Mouse (Mus musculus): ENCODE results near the gene Disp2. TPM values are rescaled to one million over a fixed set of nuclear protein-coding genes. Genes with fewer than 3 reads are reported as not detected.

Disp2 gene
- polyA plus RNA-seq, 1 experiment: 0.06 TPM

- Histone ChIP-seq H3ac (ENCODE audit: control insufficient read depth, insufficient read length) (no peak overlapping the region), H3K27me3 (ENCODE audit: control insufficient read depth, insufficient read depth, insufficient read length) (no peaks in the 10 kb centered on the region), H3K4me2 (ENCODE audit: low read depth) (peak overlapping the region; percentile 99), H3K36me3 (ENCODE audit: control insufficient read depth, insufficient read depth) (no peaks in the 10 kb centered on the region), H3K4me3 (no peak overlapping the region), H3K79me2 (ENCODE audit: control insufficient read depth, insufficient read depth) (no peaks in the 10 kb centered on the region)
- TF ChIP-seq MAX (IDR thresholded peaks at IDR 0.05; ENCODE audit: low read depth): no peak
- TF ChIP-seq REST (IDR thresholded peaks at IDR 0.05; ENCODE audit: insufficient read depth, insufficient read length): no peak
- TF ChIP-seq POLR2AphosphoS2 (IDR thresholded peaks at IDR 0.05; ENCODE audit: insufficient read length, low read depth): peak; percentile 22
- no peak for TF ChIP-seq SRF (IDR thresholded peaks at IDR 0.05; ENCODE audit: control insufficient read depth, insufficient read length, low read depth)
- no peak for TF ChIP-seq CEBPB (IDR thresholded peaks at IDR 0.05; ENCODE audit: insufficient read depth, poor library complexity, severe bottlenecking)
- TF ChIP-seq MYOD1 (IDR thresholded peaks at IDR 0.05; ENCODE audit: control insufficient read depth in 1 of 3, insufficient read length in 2 of 3, low read depth in 2 of 3): peak in 1 of 3 experiments; percentile 11
Observed at GRCm38 (mm10) chr2:118763469-118763868, 16.1 kb upstream of the Disp2 start.

DNA sequence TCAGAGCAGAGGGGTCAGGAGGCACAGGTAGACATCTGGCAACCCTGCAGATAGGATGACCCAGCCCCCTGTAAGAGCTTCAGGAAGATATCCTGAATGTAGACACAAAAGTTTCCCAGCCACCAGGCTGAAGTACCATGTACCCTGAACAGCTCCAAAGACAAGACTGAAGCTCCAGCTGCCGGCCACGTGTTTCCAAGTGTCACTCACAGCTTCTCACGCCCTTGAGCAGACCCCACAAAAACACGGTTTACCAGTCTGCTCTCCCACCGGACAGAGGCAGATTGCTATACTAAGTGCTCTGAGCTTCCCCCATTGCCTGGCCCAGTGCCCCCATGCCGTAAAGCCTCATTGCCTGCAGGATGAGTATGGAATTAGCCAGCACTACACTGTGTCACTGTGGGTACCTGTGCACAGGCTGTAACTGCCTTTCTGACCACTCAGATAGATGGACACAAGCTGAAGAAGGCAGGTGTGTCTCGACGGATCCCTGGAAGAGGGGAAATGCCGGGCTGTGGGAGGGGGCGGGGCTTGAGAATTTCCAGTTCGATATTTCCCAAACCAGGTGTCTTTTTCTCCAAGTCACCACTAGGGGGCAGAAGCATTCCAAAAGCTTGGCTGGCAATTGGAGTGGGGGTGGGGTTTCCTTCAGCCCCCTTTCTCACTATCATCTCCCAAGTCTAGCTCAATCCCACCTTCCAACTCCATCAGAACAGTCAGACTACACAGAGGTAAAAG, 15.3 kb upstream of the Disp2 start:
- Histone ChIP-seq H3K4me2 (ENCODE audit: low read depth) (peak overlapping the region; percentile 99), H3K36me3 (ENCODE audit: control insufficient read depth, insufficient read depth) (no peaks in the 10 kb centered on the region), H3K4me3 (no peak overlapping the region), H3ac (ENCODE audit: control insufficient read depth, insufficient read length) (no peak overlapping the region), H3K79me2 (ENCODE audit: control insufficient read depth, insufficient read depth) (no peaks in the 10 kb centered on the region), H3K27me3 (ENCODE audit: control insufficient read depth, insufficient read depth, insufficient read length) (no peaks in the 10 kb centered on the region)
- TF ChIP-seq MYOD1 (IDR thresholded peaks at IDR 0.05; ENCODE audit: control insufficient read depth in 1 of 3, insufficient read length in 2 of 3, low read depth in 2 of 3): peak in 1 of 3 experiments; percentile 1
- no peak for TF ChIP-seq POLR2AphosphoS2 (IDR thresholded peaks at IDR 0.05; ENCODE audit: insufficient read length, low read depth)
- no peak for TF ChIP-seq SRF (IDR thresholded peaks at IDR 0.05; ENCODE audit: control insufficient read depth, insufficient read length, low read depth)
- no peak for TF ChIP-seq MYOG (IDR thresholded peaks at IDR 0.05; ENCODE audit: control insufficient read depth in 1 of 3, insufficient read depth in 1 of 3, insufficient read length in 2 of 3, low read depth in 2 of 3)
- TF ChIP-seq TCF3 (IDR thresholded peaks at IDR 0.05; ENCODE audit: insufficient read length, low read depth): no peak

DNA sequence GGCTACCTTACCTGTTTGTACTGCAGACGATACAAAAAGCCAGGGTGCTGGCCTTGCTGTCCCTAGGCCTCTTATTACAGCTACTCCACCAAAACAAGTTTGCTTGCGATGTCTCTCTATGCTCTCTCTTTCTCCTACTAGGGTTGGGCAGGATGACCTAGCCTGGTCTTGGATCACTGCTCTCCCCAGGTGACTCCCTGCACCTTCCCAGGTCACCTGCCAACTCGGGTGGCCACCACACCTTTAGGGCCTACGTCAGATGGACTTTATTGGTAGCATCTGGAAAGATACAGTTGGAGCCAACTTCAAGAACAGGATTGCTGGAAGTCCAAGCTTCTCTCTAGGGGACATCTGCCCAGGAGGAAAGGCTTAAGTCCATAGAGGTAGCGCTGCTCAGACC, 14.6 kb upstream of the Disp2 start:
- TF ChIP-seq POLR2A (IDR thresholded peaks at IDR 0.05; ENCODE audit: insufficient read length, low read depth): no peak
- TF ChIP-seq MYOG (IDR thresholded peaks at IDR 0.05; ENCODE audit: control insufficient read depth in 1 of 3, insufficient read depth in 1 of 3, insufficient read length in 2 of 3, low read depth in 2 of 3): no peak
- TF ChIP-seq USF1 (IDR thresholded peaks at IDR 0.05; ENCODE audit: low read depth): no peak
- TF ChIP-seq E2F4 (IDR thresholded peaks at IDR 0.05; ENCODE audit: insufficient read depth): no peak
- TF ChIP-seq MAX (IDR thresholded peaks at IDR 0.05; ENCODE audit: low read depth): no peak
- no peak for TF ChIP-seq CEBPB (IDR thresholded peaks at IDR 0.05; ENCODE audit: insufficient read depth, poor library complexity, severe bottlenecking)
- TF ChIP-seq TCF12 (IDR thresholded peaks at IDR 0.05; ENCODE audit: insufficient read depth, poor library complexity, severe bottlenecking): no peak
- TF ChIP-seq MYOD1 (IDR thresholded peaks at IDR 0.05; ENCODE audit: control insufficient read depth in 1 of 3, insufficient read length in 2 of 3, low read depth in 2 of 3): no peak
- no peak for TF ChIP-seq TCF3 (IDR thresholded peaks at IDR 0.05; ENCODE audit: insufficient read length, low read depth)
- no peak for TF ChIP-seq SRF (IDR thresholded peaks at IDR 0.05; ENCODE audit: control insufficient read depth, insufficient read length, low read depth)
- no peak for TF ChIP-seq POLR2AphosphoS2 (IDR thresholded peaks at IDR 0.05; ENCODE audit: insufficient read length, low read depth)
- no peak for TF ChIP-seq REST (IDR thresholded peaks at IDR 0.05; ENCODE audit: insufficient read depth, insufficient read length)
- Histone ChIP-seq H3K79me2 (ENCODE audit: control insufficient read depth, insufficient read depth) (no peaks in the 10 kb centered on the region), H3K4me2 (ENCODE audit: low read depth) (no peak overlapping the region), H3K4me3 (no peak overlapping the region), H3K27me3 (ENCODE audit: control insufficient read depth, insufficient read depth, insufficient read length) (no peaks in the 10 kb centered on the region), H3ac (ENCODE audit: control insufficient read depth, insufficient read length) (no peak overlapping the region), H3K36me3 (ENCODE audit: control insufficient read depth, insufficient read depth) (no peaks in the 10 kb centered on the region)

DNA sequence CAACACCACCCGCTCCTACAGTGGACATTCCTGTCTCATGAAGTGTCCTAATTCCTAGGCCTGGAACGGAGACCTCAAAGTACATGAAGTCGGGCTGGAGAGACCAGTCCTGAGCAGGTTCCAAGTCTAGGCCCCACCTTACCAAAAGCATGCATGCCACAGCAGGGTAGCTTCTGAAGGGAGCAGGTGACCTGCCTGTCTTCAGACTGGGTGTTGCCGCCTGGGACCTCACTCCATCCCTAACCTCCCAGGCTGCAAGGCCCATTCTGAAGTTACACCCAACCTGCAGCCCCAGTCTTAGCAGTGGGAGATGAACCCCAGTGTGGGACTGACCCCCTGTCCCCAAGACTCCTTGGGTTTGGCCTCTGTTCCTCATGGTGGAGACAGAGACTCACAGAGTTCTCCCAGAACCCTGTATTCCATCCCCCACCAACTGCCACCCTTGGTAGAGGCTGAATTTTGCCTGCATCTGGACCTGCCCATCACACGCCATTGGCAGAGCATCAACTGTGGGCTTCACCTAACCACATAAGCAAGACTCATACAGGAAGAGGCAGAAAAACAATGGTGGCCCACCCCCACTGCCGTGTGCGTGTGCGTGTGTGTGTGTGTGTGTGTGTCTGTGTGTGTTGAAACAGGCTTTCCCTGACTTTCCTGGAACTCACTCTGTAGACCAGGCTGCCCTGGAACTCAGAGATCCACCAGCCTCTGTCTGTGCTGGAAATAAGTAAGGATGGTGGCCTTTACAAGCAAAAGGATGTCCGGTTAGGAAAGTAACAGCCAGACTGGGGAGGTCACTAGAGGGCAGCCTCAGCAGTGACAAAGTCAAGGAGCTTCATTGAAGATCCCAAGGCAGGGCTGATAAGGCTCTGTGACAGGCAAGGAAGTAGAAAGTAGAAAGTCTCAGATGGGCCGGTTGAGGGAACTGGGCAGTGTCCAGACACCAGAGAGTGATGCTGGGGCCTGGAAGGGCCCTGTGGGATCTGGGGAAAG, 13.2 kb upstream of the Disp2 start:
- Histone ChIP-seq H3K4me3 (no peak overlapping the region), H3K79me2 (ENCODE audit: control insufficient read depth, insufficient read depth) (no peaks in the 10 kb centered on the region), H3K4me2 (ENCODE audit: low read depth) (peak overlapping the region; percentile 63), H3ac (ENCODE audit: control insufficient read depth, insufficient read length) (no peak overlapping the region), H3K36me3 (ENCODE audit: control insufficient read depth, insufficient read depth) (no peaks in the 10 kb centered on the region), H3K27me3 (ENCODE audit: control insufficient read depth, insufficient read depth, insufficient read length) (no peaks in the 10 kb centered on the region)
- no peak for TF ChIP-seq USF1 (IDR thresholded peaks at IDR 0.05; ENCODE audit: low read depth)
- peak; percentile 78 for TF ChIP-seq TCF12 (IDR thresholded peaks at IDR 0.05; ENCODE audit: insufficient read depth, poor library complexity, severe bottlenecking)
- TF ChIP-seq MYOG (IDR thresholded peaks at IDR 0.05; ENCODE audit: control insufficient read depth in 1 of 3, insufficient read depth in 1 of 3, insufficient read length in 2 of 3, low read depth in 2 of 3): peak in 1 of 3 experiments; percentile 32
- TF ChIP-seq POLR2AphosphoS2 (IDR thresholded peaks at IDR 0.05; ENCODE audit: insufficient read length, low read depth): no peak
- no peak for TF ChIP-seq REST (IDR thresholded peaks at IDR 0.05; ENCODE audit: insufficient read depth, insufficient read length)
- peak; percentile 91 to 98 (median 97) for TF ChIP-seq MYOD1 (IDR thresholded peaks at IDR 0.05; ENCODE audit: control insufficient read depth in 1 of 3, insufficient read length in 2 of 3, low read depth in 2 of 3)
- TF ChIP-seq TCF3 (IDR thresholded peaks at IDR 0.05; ENCODE audit: insufficient read length, low read depth): peak; percentile 41
- no peak for TF ChIP-seq SRF (IDR thresholded peaks at IDR 0.05; ENCODE audit: control insufficient read depth, insufficient read length, low read depth)
- no peak for TF ChIP-seq MAX (IDR thresholded peaks at IDR 0.05; ENCODE audit: low read depth)
- no peak for TF ChIP-seq POLR2A (IDR thresholded peaks at IDR 0.05; ENCODE audit: insufficient read length, low read depth)
- TF ChIP-seq E2F4 (IDR thresholded peaks at IDR 0.05; ENCODE audit: insufficient read depth): no peak
- no peak for TF ChIP-seq CEBPB (IDR thresholded peaks at IDR 0.05; ENCODE audit: insufficient read depth, poor library complexity, severe bottlenecking)

All from myocyte (in vitro differentiated cells).